Mouse (Mus musculus) lung, postnatal 0 days (tissue): ENCODE data around the gene Gm6993. TPM values are rescaled to one million over a fixed set of nuclear protein-coding genes. Genes with fewer than 3 reads are reported as not detected.

Experiments used
- ATAC-seq: fragments of 200-750 bp; cut with Nextera tagmentation; 2 replicates; pipeline ENCODE4 v1.8.0; 2017; ENCODE audit warnings: moderate library complexity
- DNase-seq: peaks from one replicate; pipeline ENCODE4 v3.0.0-alpha.2; 2016; ENCODE audit warnings: low spot score
- H3K27ac ChIP-seq: fragments of 300-500 bp; sonication (generic); 2 replicates; pipeline ENCODE4 v1.5.1; 2014; ENCODE audit warnings: antibody characterized with exemption, mild to moderate bottlenecking, low read length, mixed read lengths
- H3K27me3 ChIP-seq: fragments of 300-500 bp; sonication (generic); replicated peaks from 2 replicates; pipeline ENCODE4 v1.6.1; 2014; ENCODE audit warnings: low read length, mixed read lengths; ENCODE audit not compliant: insufficient read depth
- H3K36me3 ChIP-seq: fragments of 300-500 bp; sonication (generic); 2 replicates; pipeline ENCODE4 v1.6.1; 2014; ENCODE audit warnings: low read length, mixed read lengths; ENCODE audit not compliant: insufficient read depth
- H3K4me1 ChIP-seq: fragments of 300-500 bp; sonication (generic); 2 replicates; pipeline ENCODE4 v1.6.1; 2014; ENCODE audit warnings: antibody characterized with exemption, low read depth, low read length, mixed read lengths; ENCODE audit not compliant: insufficient read depth
- H3K4me2 ChIP-seq: fragments of 300-500 bp; sonication (generic); replicated peaks from 2 replicates; pipeline ENCODE4 v1.6.1; 2014; ENCODE audit warnings: low read depth, mild to moderate bottlenecking, low read length, moderate library complexity, mixed read lengths
- H3K4me3 ChIP-seq: fragments of 300-500 bp; sonication (generic); 2 replicates; pipeline ENCODE4 v1.5.1; 2014; ENCODE audit warnings: low read depth, low read length
- H3K9ac ChIP-seq: fragments of 300-500 bp; sonication (generic); replicated peaks from 2 replicates; pipeline ENCODE4 v1.6.1; 2014; ENCODE audit warnings: low read depth, mild to moderate bottlenecking
- H3K9me3 ChIP-seq: fragments of 300-500 bp; sonication (generic); 2 replicates; pipeline ENCODE4 v1.6.1; 2016; ENCODE audit warnings: low read length, mixed read lengths
- CTCF ChIP-seq: IDR thresholded peaks from 2 replicates; pipeline ENCODE4 v1.5.1; 2016; ENCODE audit warnings: antibody characterized with exemption, mild to moderate bottlenecking
- EP300 ChIP-seq: IDR thresholded peaks from 2 replicates; pipeline ENCODE4 v1.6.1; 2016; ENCODE audit warnings: antibody characterized with exemption, mild to moderate bottlenecking, control low read depth
- WGBS: fragments of 180-500 bp; shearing (Covaris S2); extraction: QIAGEN DNeasy Blood & Tissue Kit; methylation state at CpG from one replicate; pipeline ENCODE4 v1.1.7; 2014; 5-methylcytosine and 5-hydroxymethylcytosine counted together
- polyA plus RNA-seq: library from polyadenylated mRNA; unstranded; fragments of >200 nt; fragmentation: Nextera tagmentation; extraction: Ambion mirVana; gene quantifications from 2 replicates; pipeline ENCODE4 v1.2.1, GENCODE M21; 2015

The Gm6993 gene
- polyA plus RNA-seq, 1 experiment from 2014 or later, result not detected

DNA sequence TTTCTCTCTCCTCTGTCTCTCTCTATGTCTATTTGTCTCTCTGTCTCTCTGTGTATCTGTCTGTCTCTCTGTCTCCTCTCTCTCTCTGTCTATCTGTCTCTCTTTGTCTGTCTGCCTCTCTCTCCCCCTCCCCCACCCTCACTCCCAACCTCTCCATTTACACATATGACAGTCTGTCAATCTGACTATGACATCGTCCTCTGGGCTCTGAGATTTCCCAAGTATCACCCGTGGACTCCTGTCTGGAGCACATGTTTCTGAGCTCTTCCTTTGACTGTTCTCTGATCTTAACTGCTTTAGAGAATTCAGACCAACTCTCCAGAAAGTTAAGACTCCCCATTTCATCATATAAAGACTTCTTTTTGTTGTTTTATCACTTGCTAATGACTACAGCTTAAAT lies 18.3 kb upstream of the Gm6993 start:
- peak; percentile 38 for DNase-seq
- no peak overlapping the region for H3K9ac ChIP-seq
- ATAC-seq, result no peak
- H3K27me3 ChIP-seq, result no peaks in the 10 kb centered on the region
- 39% methylated on average over 2 of the region's 2 CpGs for WGBS
- no peaks in the 10 kb centered on the region for H3K36me3 ChIP-seq
- H3K9me3 ChIP-seq, result no peaks in the 10 kb centered on the region
- no peak overlapping the region for H3K4me2 ChIP-seq
- TF ChIP-seq EP300 (no peak), CTCF (no peak)
- H3K4me3 ChIP-seq, result no peak overlapping the region
- H3K4me1 ChIP-seq, result no peaks in the 10 kb centered on the region
- no peak overlapping the region for H3K27ac ChIP-seq

DNA sequence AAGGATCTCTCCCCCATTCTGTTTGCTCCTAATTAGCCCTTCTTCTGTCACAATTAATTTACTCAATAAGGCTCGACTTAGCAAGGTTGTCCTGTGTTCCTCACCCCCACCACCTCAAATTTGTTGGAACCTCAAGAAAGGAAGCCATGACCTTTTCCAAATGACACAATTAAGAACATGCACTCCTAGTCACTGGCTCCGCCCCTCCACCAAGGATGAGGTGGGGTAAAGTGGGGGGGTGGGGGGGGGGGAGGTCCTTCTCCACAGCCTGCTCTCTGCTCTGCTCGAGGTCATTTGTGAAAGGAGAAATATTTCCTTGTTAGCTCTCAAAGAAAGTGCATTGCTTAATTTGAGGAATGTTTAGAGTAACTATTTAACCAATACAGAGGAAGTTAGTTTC lies 17.8 kb upstream of the Gm6993 start:
- Histone ChIP-seq H3K4me1 (no peaks in the 10 kb centered on the region), H3K36me3 (no peaks in the 10 kb centered on the region), H3K9ac (no peak overlapping the region), H3K9me3 (no peaks in the 10 kb centered on the region), H3K27ac (no peak overlapping the region), H3K27me3 (no peaks in the 10 kb centered on the region), H3K4me3 (no peak overlapping the region), H3K4me2 (no peak overlapping the region)
- WGBS, result 27% methylated on average over 3 of the region's 3 CpGs
- DNase-seq, result peak; percentile 84
- no peak for TF ChIP-seq CTCF
- no peak for TF ChIP-seq EP300
- peak; percentile 71 for ATAC-seq

DNA sequence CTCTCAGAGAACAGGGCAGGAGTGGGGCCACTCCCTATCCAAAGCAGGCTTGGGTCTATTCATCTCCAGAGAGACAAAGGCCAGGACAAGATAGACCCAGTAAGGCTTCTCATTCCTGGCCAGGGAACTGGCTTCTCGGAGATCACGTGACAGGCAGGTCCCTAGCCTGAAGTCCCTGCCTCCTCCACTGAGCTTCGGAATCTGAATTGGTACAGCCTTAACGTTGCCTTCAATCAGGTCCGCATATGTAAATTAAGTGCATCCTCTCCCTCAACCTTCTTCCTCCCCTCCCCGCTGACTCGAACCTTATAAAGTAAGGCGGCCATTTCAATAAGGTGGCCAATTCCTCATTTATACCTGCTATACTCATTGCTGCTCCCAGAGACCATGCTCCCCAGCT lies 15.1 kb upstream of the Gm6993 start:
- no peaks in the 10 kb centered on the region for H3K36me3 ChIP-seq
- H3K4me3 ChIP-seq, result no peak overlapping the region
- DNase-seq, result no peak
- ATAC-seq, result no peak
- H3K4me1 ChIP-seq, result no peaks in the 10 kb centered on the region
- H3K9me3 ChIP-seq, result no peaks in the 10 kb centered on the region
- whole genome bisulfite sequencing, result 73% methylated on average over 8 of the region's 8 CpGs
- no peak overlapping the region for H3K4me2 ChIP-seq
- H3K27me3 ChIP-seq, result no peaks in the 10 kb centered on the region
- no peak overlapping the region for H3K27ac ChIP-seq
- no peak for TF ChIP-seq EP300
- no peak for TF ChIP-seq CTCF
- H3K9ac ChIP-seq, result no peak overlapping the region

DNA sequence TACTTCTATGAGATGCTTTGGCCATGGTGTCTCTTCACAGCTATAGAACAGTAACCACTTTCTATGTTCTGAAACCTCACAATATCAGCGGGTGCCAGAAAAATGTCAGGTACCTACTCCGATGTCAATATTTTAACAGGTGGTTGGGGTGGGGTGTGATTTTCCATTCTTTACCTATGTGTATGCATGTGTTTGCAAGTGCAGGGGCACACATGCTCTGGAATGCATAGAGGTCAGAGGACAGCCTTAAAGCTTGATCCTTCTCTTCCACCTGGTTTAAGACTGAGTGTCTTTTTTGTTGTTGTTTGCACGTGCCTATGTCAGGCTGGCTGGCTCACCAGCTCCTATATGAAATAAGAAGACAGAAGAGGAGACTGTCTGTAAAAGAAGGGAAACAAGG lies 13.4 kb upstream of the Gm6993 start:
- Histone ChIP-seq H3K27ac (no peak overlapping the region), H3K27me3 (no peaks in the 10 kb centered on the region), H3K36me3 (no peaks in the 10 kb centered on the region), H3K9me3 (no peaks in the 10 kb centered on the region), H3K9ac (no peak overlapping the region), H3K4me3 (no peak overlapping the region), H3K4me2 (no peak overlapping the region), H3K4me1 (no peaks in the 10 kb centered on the region)
- ATAC-seq, result no peak
- WGBS, result 61% methylated on average over 3 of the region's 3 CpGs
- no peak for TF ChIP-seq EP300
- TF ChIP-seq CTCF, result no peak
- no peak for DNase-seq

DNA sequence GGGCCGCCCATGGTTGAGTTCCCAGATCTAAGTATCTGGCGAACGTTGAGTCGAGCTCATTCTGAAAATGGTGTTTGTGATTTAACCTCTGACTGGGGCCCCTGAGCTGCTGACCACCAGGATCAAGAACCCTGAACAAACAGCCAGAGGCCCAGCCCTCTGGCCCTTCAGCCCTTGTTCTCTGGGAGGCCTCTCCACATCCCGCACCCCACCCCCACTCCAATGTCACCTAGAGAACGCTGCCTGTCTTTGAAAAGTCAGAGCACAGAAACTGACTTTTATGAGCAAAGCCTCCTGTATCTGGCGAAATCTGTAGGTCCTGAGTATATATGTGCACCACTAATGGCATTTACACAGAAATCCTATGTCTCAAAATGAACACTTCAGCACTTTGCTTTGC lies 11.7 kb upstream of the Gm6993 start:
- Histone ChIP-seq H3K4me2 (no peak overlapping the region), H3K27me3 (no peaks in the 10 kb centered on the region), H3K36me3 (no peaks in the 10 kb centered on the region), H3K9ac (no peak overlapping the region), H3K9me3 (no peaks in the 10 kb centered on the region), H3K27ac (no peak overlapping the region), H3K4me1 (no peaks in the 10 kb centered on the region), H3K4me3 (no peak overlapping the region)
- ATAC-seq (no peak), DNase-seq (no peak)
- TF ChIP-seq EP300 (no peak), CTCF (no peak)
- WGBS, result 51% methylated on average over 7 of the region's 7 CpGs

DNA sequence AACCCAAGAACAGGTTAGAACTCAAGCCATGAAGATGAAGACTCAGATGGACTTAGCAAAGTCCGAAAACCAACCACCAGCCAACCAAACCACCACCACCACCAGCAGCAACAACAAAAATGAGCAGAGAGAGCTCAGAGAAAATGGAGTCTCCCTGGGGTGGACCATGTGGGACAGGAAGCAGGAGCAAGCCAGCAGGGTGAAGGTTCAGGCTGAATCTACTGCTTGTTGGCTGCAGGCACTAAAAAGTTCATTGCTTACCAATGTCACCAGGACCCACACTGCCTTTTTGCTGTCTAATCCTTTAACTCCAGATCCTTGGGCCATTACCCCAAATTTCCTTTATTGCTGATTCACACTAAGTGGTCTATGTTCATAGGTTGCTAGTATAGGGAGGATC lies 7.9 kb upstream of the Gm6993 start:
- DNase-seq (no peak), ATAC-seq (no peak)
- 0 out of 2 replicates have a peak, but pooled peaks cover 2% of the 10 kb centered on the region for H3K4me1 ChIP-seq
- no peak for TF ChIP-seq CTCF
- no peak for TF ChIP-seq EP300
- no peaks in the 10 kb centered on the region for H3K9me3 ChIP-seq
- no peaks in the 10 kb centered on the region for H3K27me3 ChIP-seq
- no peak overlapping the region for H3K4me3 ChIP-seq
- no peak overlapping the region for H3K9ac ChIP-seq
- 100% methylated on average over 1 of the region's 1 CpGs for WGBS
- no peak overlapping the region for H3K27ac ChIP-seq
- no peak overlapping the region for H3K4me2 ChIP-seq
- H3K36me3 ChIP-seq, result no peaks in the 10 kb centered on the region

DNA sequence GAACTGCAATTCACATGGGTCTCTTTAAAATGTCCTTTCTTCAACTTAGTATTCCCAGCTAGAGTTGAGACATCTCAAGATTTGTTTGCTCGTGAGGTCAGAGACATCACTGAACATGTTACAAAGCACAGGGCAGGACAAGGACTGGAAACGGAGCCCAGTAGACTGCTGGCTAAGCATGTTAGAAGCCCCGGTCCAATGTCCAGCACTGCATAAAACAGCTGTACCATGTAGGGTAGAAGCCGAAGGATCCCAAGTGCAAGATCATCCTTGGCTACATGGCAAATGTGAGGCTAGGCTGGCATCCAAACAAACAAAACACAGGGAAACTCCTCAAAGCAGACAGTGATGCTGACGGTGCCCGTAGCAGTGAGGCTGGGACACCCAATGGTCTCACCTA lies 5.6 kb upstream of the Gm6993 start:
- H3K4me2 ChIP-seq, result no peak overlapping the region
- 0 out of 2 replicates have a peak, but pooled peaks cover 2% of the 10 kb centered on the region for H3K4me1 ChIP-seq
- no peak for ATAC-seq
- no peak overlapping the region for H3K4me3 ChIP-seq
- H3K27me3 ChIP-seq, result no peaks in the 10 kb centered on the region
- H3K9ac ChIP-seq, result no peak overlapping the region
- WGBS, result 74% methylated on average over 6 of the region's 6 CpGs
- DNase-seq, result no peak
- TF ChIP-seq EP300 (no peak), CTCF (no peak)
- H3K9me3 ChIP-seq, result no peaks in the 10 kb centered on the region
- no peaks in the 10 kb centered on the region for H3K36me3 ChIP-seq
- H3K27ac ChIP-seq, result no peak overlapping the region
